Mouse (Mus musculus): Measurements from ENCODE around the gene Sox8.

Sox8 gene

DNA sequence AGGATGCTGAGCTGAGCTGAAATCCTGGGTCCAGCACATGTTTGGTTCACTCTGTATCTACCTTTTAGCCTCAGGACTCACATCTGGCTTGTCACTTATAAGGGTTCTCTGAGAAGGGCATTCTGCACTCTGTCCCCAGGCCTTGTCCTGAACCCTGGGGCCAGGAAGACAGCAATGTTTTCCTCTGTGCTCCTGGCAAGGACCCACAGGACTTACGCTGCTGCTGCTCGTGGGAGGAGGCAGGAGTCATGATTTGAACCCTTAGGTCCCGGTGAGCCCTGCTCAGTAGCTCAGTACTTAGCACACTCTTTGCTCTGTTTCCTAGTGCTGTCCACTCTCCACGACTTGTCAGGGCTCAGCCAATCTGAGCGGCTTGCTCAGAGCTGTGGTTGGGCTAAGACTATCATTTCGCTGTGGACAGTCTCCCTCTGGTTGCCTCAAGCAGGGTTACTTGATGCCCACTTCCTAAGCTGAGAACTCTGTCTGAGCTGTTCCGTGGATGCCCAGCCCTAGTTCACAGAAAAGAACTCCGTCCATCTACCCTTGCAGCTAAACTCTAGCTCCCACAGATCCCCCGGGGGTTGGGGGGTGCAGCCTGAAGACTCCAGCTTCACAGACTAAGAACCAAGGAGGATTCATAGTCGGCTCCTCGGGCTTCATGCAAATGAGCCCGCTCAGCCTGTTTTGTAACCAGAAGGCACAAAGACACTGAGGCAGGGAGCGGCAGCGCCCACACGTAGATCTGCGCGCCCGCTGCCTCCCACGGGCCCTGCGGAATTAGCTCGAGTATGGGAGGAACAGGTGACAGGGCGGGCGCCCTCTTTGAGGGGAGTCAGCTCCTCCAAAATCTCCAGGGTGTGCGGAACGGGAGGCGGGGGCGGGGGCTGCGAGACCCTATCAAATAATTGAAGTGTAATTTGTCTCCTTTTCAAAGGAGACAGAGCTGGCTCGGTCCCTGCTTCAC, 14.5 kb downstream of the Sox8 start:
- DNase-seq (ENCODE audit: low spot score in 2 of 2) = peak; percentile 88 to 93

DNA sequence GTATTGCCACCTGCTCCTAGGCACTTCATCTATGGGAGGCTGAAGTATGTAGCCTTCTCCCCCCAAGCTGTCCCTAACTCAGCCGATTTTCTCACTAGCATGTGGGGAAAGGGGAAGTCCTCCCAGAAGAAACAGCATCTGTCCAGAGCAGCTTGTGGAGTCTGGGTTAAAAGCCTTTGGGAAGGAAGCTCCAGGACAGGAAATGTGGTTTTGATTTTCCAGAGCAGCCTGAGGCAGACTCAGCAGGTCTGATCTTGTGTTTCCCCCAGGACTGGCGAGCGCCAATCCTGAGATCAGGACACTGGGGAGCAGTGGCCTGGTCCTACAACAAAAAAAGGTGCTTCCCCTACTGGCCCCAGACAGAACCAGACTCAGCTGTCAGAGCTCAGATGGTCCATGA, 15.3 kb downstream of the Sox8 start:
- no peak for DNase-seq (ENCODE audit: low spot score in 2 of 2)

DNA sequence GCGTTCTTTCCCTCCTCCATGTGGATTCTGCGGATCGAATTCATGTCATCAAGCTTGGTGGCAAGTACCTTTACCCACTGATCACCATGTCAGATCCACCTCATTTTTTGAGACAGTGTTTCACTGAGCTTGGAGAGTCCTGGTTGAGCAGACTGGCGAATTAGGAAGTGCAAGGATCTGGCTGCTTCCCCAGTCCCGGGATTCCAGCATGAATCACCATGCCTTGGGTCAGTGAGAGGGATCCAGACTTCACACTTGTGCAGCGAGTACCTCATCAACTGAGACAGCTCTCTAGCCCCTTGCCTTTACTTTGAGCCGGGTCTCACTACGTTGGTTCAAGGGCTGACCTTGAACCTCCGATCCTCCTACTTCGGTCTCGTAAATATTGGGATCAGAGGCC, 19.2 kb downstream of the Sox8 start:
- DNase-seq (ENCODE audit: low spot score in 2 of 2) = no peak

DNA sequence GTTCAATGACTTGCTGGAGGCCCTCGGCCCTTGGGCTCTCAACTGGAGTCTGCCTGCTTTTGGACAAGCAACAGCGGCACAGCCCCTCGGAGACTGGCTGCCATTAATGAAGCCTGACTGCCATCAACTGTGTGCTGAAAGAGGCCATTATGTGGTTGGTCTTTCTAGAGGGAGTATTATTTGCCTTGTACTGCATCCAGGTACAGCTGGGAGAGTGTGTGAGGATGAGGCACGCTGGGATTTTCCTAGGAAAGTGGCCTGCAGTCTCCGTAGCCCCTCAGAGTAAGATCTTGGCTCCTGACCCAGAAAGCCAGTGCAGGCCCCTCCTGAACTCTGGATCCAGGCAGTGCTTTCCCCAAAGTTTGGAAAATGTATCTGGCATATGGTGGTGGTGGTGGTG, 20.5 kb downstream of the Sox8 start:
- DNase-seq (ENCODE audit: low spot score in 2 of 2) = no peak

DNA sequence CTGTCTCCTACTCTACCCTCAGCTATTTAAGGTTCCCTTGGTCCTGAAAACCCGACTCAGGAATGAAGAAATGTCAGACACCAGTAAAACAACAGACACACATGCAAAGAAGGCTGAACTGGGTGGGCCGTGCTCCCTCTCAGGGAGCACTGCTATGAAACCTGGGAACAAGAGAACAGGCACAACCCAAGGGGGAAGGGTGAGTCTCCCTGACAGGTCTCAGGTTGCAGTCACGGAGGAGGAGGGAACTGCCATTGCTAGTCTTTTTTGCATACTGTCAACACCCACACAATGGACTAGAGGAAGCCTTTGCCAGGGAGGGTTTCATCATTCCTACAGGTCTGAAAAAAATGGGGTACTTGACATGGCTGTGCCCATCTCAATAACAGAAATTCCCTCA, 23.5 kb downstream of the Sox8 start:
- no peak for DNase-seq (ENCODE audit: low spot score in 2 of 2)

DNA sequence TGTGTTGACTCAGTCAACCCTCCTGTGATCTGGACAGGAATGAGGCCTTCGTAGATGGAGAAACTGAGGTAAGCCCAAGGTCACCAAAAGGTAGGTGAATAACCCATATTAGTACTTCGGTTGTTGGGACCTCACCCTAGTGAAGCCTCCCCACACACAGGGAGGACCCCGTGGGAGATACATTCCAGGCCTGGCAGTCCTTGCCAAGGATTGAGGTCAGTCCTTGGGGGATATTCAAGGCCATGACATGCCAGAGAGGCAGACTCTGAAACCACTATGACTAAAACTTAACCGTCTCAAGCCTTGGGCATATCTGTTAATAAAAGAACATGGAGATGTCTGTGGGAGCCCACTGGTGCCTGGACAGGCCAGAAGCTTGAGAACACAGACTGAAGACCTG, 28.7 kb downstream of the Sox8 start:
- no peak for DNase-seq (ENCODE audit: low spot score in 2 of 2)

DNA sequence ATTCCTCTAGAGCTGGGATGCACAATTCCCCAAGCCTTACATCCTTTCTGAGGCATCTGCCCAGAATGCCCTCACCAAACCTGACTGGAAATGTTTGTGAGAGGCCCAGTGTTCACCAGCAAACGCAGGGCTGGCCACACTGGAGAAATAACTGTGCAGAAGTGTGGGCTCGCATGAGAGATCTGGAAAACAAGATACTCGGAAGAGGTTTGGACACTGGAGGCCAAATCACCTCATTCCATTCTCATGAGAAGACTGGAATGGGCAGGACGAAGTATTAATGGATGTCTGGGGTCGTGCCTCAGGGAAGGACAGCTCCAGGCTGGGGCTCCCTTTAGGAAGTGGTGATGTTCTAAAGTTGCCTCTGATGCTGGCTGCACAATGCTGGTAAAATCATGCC, 29.8 kb downstream of the Sox8 start:
- no peak for DNase-seq (ENCODE audit: low spot score in 2 of 2)

DNA sequence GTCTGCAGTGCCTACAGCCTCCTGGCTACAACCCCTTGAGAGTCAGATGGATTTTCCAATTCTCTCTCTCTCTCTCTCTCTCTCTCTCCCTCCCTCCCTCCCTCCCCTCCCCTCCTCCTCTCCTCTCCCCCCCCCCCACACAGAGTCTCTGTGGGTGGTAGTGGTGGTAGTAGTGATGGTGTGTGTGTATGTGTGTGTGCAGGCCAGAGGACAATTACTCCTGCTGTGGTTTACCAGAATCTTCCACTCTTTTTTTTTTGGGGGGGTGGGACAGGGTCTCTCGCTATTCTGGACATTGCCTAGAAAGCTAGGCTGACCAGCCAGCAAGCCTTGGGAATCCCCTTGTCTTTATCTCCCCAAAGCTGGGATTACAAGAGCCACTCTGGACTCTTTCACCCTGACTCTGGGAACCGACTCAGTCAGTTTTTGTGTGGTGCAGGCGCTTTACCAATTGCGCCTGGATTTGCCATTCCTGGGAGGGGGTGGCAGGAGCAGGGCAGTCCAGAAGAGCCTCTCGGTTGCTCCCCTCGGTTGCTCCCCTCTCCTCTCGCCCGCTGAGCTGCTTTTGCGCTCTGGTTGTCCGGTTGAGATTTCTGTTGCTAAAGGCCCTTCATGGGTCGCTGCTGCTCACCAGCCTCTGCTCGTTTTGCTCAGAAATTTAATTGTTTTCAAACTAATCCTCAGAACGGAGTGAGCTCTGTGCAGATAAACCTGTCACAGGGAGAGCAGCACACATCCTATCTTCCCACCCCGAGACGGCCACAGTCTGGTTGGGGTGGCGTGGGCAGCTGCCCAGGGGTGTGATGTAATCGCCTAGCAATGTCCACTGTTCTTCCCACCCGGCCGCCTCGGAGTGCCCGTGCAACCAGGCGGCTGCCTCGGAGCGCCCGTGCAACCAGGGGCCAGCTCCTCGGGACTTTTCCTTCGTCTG, 31.3 kb downstream of the Sox8 start:
- DNase-seq (ENCODE audit: low spot score in 2 of 2) = peak in 1 of 2 experiments; percentile 49

DNA sequence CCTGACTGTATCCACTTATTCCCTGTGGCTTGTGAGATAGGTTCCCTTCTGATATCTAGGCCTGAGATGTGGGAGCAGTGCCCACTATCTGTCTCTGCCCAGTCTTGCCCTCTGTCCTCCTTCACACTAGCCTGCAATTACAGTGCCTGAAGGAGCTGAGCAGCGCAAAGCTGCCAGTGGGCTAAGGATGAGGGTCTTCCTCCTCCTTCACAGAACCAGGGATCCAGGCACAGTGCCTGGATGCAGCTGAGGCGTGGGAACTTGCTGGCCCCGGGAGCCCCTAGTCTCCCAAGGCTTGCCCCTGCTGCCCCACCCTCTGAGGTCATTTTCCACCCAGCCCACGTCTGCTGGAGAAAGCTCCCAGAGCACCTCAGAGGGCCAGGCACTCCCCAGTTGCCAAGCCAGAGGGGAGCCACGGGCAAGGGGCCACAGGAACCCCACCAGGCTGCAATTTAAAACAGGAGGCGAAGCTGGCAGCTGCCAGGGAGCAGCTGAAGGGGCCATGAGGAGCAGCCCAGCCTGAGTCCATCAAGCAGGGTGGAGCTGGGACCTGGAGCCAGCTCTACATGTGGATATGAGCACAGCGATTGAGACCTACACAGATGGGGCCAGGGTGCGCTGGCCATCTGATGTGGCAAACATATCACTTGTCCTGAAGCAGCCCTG, 40.0 kb downstream of the Sox8 start:
- no peak for DNase-seq (ENCODE audit: low spot score in 2 of 2)

DNA sequence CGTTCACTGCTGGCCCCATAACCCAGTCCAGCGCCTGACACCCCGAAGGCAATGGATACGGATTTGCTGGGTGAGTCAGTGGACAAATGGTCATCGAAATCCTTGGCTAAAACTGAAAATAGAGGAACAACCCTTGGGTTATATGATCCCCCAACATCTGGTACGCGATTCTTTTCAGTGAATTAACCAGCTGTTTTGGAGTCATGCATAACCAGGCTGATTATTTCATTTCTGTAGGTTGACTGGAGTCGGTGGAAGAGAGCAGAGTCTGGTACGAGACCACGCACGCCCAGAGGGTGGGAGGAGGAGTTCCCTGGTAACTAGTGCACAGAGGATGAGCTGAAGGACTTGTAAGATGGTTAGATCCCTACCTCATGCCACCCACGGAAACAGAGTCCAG, 48.4 kb downstream of the Sox8 start:
- DNase-seq (ENCODE audit: low spot score in 2 of 2) = no peak

DNA sequence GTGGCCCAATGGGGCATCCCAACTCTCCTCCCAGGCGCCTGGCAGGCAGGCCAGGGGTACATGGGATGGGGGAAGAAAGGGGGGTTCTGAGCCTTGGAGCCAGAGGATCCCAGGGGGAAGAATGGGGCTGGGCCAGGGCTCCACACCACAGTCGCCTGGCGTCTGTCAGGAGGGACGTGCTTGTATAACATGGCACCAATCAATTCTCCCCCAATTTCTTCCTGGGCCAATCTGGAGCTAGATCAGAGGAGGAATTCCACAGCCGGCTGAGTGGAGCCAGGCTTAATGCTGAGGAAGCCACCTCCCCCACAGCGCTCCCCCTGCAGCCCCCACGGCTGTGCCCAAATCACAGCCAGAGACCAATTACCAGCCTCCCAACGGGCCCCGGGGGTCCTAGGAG, 50.0 kb downstream of the Sox8 start:
- DNase-seq (ENCODE audit: low spot score in 2 of 2) = no peak

DNA sequence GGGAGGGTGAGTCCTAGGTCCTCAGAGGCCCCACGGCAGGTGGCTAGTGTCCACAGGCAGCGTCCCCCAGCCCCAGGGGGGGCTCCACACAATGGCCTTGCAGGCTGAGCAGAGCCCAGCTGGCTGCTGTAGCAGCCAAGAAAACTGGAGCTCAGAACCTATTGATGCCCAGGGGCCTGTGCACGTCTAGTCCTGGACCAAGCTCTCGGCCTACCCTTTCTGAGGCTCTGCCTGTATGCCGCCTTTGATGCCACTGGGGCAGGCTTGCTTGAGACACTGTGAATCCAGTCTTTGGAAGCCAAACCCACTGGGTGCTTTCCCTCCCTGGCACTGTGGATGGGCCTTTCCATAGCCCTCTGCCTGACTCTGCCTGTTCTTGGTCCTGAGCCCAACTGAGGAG, 51.0 kb downstream of the Sox8 start:
- peak; percentile 47 to 58 for DNase-seq (ENCODE audit: low spot score in 2 of 2)

DNA sequence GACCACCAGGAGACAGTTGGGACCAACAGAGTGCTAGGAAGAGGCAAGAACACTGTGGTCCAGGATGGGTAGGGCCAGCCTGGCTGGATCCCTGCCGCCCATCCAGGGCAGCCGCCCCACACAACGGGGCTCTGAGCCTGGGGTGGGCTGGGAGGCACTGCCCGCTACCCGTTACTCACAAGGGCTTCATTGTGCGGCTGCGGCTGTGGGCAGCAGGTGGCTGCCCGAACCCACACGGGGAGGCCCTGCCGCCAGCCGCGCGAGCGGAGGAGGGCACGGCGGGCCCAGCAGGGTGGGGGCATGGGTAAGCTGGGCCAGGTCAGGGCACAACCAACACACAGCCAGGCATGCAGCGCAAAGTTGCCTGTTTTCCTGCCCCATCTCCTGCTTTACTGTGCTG, 52.3 kb downstream of the Sox8 start:
- DNase-seq (ENCODE audit: low spot score in 2 of 2) = peak; percentile 48 to 59

DNA sequence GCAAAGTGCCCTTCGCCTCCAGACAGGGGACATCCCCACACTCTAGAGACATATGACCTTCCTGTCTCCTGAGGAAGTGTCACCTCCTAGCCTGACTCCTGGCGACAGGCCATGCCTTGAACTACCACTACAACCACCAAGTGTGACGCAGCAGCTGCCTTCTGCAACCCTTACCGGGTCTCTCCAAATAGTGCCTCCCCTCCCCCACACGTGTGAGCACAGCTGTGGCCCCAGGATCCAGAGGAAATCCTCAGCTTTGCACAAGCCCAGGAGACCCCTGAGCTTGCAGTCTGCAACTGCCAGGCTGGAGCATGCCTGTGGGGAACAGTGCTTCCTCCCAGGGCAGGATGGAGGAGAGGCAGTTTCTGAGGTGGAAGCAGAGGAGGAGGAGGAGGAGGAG, 54.2 kb downstream of the Sox8 start:
- DNase-seq (ENCODE audit: low spot score in 2 of 2) = no peak

Data from left cerebral cortex, adult 9 months (tissue).